In genomic region chr16:94618543-94618942, GRCm38 (mm10) we compare ENCODE assay signal across 9 mouse cellular contexts. TPM values are rescaled to one million over a fixed set of nuclear protein-coding genes. Genes with fewer than 3 reads are reported as not detected.
DNase-seq lines count a peak whose midpoint lies in the region; ATAC-seq and TF ChIP-seq lines count a peak whose summit lies in the region.
"Had no signal": no experiment of that assay in that cellular context is flagged by ENCODE, and none has a peak within 500 bp of the region (broad histone marks: within the 10 kb centered on the region; RNA-seq: fewer than 3 reads in every experiment).

No protein-coding gene starts in this region.

- H3K27me3 ChIP-seq in G1E (ENCODE audit: insufficient read depth, low read length): no peaks in the 10 kb centered on the region
- no peaks in the 10 kb centered on the region for H3K27me3 ChIP-seq in embryonic facial prominence, embryonic 14.5 days (replicated peaks; ENCODE audit: control insufficient read depth, insufficient read depth, low read length)
- H3K27me3 ChIP-seq in heart, embryonic 15.5 days: no peaks in the 10 kb centered on the region
- H3K27me3 ChIP-seq in kidney, embryonic 16.5 days (ENCODE audit: insufficient read depth, low read length): no peaks in the 10 kb centered on the region
- H3K27me3 ChIP-seq: hindbrain, embryonic 15.5 days had no signal

- H3K4me2 ChIP-seq in embryonic facial prominence, embryonic 14.5 days (ENCODE audit: low read depth, low read length): no peak overlapping the region
- no peak overlapping the region for H3K4me2 ChIP-seq in heart, embryonic 15.5 days
- no peak overlapping the region for H3K4me2 ChIP-seq in kidney, embryonic 16.5 days (replicated peaks; ENCODE audit: low read depth, low read length)
- H3K4me2 ChIP-seq: hindbrain, embryonic 15.5 days had no signal

- H3K4me1 ChIP-seq in G1E (ENCODE audit: insufficient read depth, low read depth, low read length): peaks cover 20% of the 10 kb centered on the region; the same call in 1 of the 2 replicates
- no peaks in the 10 kb centered on the region for H3K4me1 ChIP-seq in embryonic facial prominence, embryonic 14.5 days (ENCODE audit: control insufficient read depth, insufficient read depth, low read length)
- H3K4me1 ChIP-seq in heart, embryonic 15.5 days (replicated peaks): peaks cover 25% of the 10 kb centered on the region
- H3K4me1 ChIP-seq in kidney, embryonic 16.5 days (ENCODE audit: insufficient read depth, low read length): peaks cover 5% of the 10 kb centered on the region; the same call in 1 of the 2 replicates

- DNase-seq in G1E (ENCODE audit: low spot score): no peak
- DNase-seq in adrenal gland, postnatal 25 days: peak; percentile 51
- peak; percentile 72 for DNase-seq in embryonic facial prominence, embryonic 14.5 days (ENCODE audit: low spot score)
- peak; percentile 72 to 76 for DNase-seq in lung, adult 18-20 months
- peak; percentile 61 for DNase-seq in yolk sac, embryonic 10.5 days (ENCODE audit: low spot score)

- WGBS in embryonic facial prominence, embryonic 14.5 days: 53% methylated on average over 10 of the region's 10 CpGs
- 49% methylated on average over 10 of the region's 10 CpGs for WGBS in heart, embryonic 15.5 days
- 52% methylated on average over 10 of the region's 10 CpGs for WGBS in kidney, embryonic 16.5 days

- H3K4me3 ChIP-seq in G1E (ENCODE audit: low read depth, low read length): no peak overlapping the region
- no peak overlapping the region for H3K4me3 ChIP-seq in embryonic facial prominence, embryonic 14.5 days (ENCODE audit: low read depth, low read length)
- no peak overlapping the region for H3K4me3 ChIP-seq in heart, embryonic 15.5 days
- no peak overlapping the region for H3K4me3 ChIP-seq in kidney, embryonic 16.5 days (ENCODE audit: low read length)
- H3K4me3 ChIP-seq: hindbrain, embryonic 15.5 days had no signal

- H3K27ac ChIP-seq in embryonic facial prominence, embryonic 14.5 days (replicated peaks; ENCODE audit: low read depth, low read length): no peak overlapping the region
- peak overlapping the region; percentile 68 for H3K27ac ChIP-seq in heart, embryonic 15.5 days
- no peak overlapping the region for H3K27ac ChIP-seq in kidney, embryonic 16.5 days (ENCODE audit: low read length)
- H3K27ac ChIP-seq: hindbrain, embryonic 15.5 days had no signal

- H3K9me3 ChIP-seq in G1E (replicated peaks): no peaks in the 10 kb centered on the region
- H3K9me3 ChIP-seq in embryonic facial prominence, embryonic 14.5 days (ENCODE audit: control insufficient read depth, low read length): no peaks in the 10 kb centered on the region
- no peaks in the 10 kb centered on the region for H3K9me3 ChIP-seq in heart, embryonic 15.5 days (replicated peaks)
- H3K9me3 ChIP-seq in kidney, embryonic 16.5 days (ENCODE audit: low read length): no peaks in the 10 kb centered on the region
- H3K9me3 ChIP-seq: hindbrain, embryonic 15.5 days had no signal

- H3K36me3 ChIP-seq in G1E (replicated peaks): peaks cover 75% of the 10 kb centered on the region
- no peaks in the 10 kb centered on the region for H3K36me3 ChIP-seq in embryonic facial prominence, embryonic 14.5 days (ENCODE audit: control insufficient read depth, insufficient read depth, low read length)
- peaks cover 4% of the 10 kb centered on the region; the same call in 1 of the 2 replicates for H3K36me3 ChIP-seq in heart, embryonic 15.5 days
- H3K36me3 ChIP-seq in kidney, embryonic 16.5 days (ENCODE audit: insufficient read depth, low read length): 0 out of 2 replicates have a peak, but pooled peaks cover 11% of the 10 kb centered on the region
- H3K36me3 ChIP-seq: hindbrain, embryonic 15.5 days had no signal

- peak; percentile 49; the same call in 1 of the 2 replicates for ATAC-seq in G1E (ENCODE audit: extremely low read depth, insufficient number of reproducible peaks, low FRiP score, poor library complexity, severe bottlenecking)
- ATAC-seq in embryonic facial prominence, embryonic 14.5 days (ENCODE audit: low read depth): peak; percentile 71; the same call in 1 of the 2 replicates
- peak; percentile 71 for ATAC-seq in heart, embryonic 15.5 days (replicated peaks; ENCODE audit: insufficient number of reproducible peaks, insufficient read depth, low FRiP score, low read depth)
- peak; percentile 80; the same call in 1 of the 2 replicates for ATAC-seq in kidney, embryonic 16.5 days (ENCODE audit: low FRiP score, low TSS enrichment)
- ATAC-seq in neutrophil, adult 5-6 weeks (ENCODE audit: extremely low read depth, insufficient number of reproducible peaks, low FRiP score, poor library complexity, severe bottlenecking): peak; percentile 84

- no peak for TF ChIP-seq CTCF in G1E (IDR thresholded peaks at IDR 0.05; ENCODE audit: low read depth, low read length)

- H3K9ac ChIP-seq in embryonic facial prominence, embryonic 14.5 days (ENCODE audit: low read depth, low read length): no peak overlapping the region
- H3K9ac ChIP-seq in heart, embryonic 15.5 days: no peak overlapping the region
- H3K9ac ChIP-seq in kidney, embryonic 16.5 days (replicated peaks; ENCODE audit: low read length): no peak overlapping the region
- H3K9ac ChIP-seq: hindbrain, embryonic 15.5 days had no signal

RNA-seq across cellular contexts. Expression of gene Dyrk1a, which starts 48.7 kb away (rescaled TPM):
- total RNA-seq in G1E (2014; fragmentation: Nextera tagmentation) (97.8 and 106 TPM in 2 replicates), G1E (2017) (55.8 and 67.3 TPM in 2 replicates)
- polyA plus RNA-seq in G1E (2012): 14.5 and 15.9 TPM in 2 replicates
- total RNA-seq in adrenal gland, postnatal 25 days (2021): 59.4 and 76.4 TPM in 2 replicates
- 11.2 and 12.1 TPM in 2 replicates for polyA plus RNA-seq in embryonic facial prominence, embryonic 14.5 days (2014; fragmentation: Nextera tagmentation; extraction: Ambion mirVana)
- 7.1 and 7.3 TPM in 2 replicates for polyA plus RNA-seq in heart, embryonic 15.5 days (2015; fragmentation: Nextera tagmentation; extraction: Ambion mirVana)
- polyA plus RNA-seq in kidney, embryonic 16.5 days (2015; fragmentation: Nextera tagmentation; extraction: Ambion mirVana): 8.3 and 10.3 TPM in 2 replicates
- 113 and 124 TPM in 2 replicates for total RNA-seq in neutrophil, adult 5-6 weeks (2017)
